Mouse (Mus musculus) MEL (cell line): ENCODE results near the gene 6030408B16Rik. TPM values are rescaled to one million over a fixed set of nuclear protein-coding genes. Genes with fewer than 3 reads are reported as not detected.

Experiments used
- DNase-seq: peaks from one replicate; pipeline ENCODE4 v3.0.0; 2011; ENCODE audit warnings: low read depth, low spot score
- H3K27ac ChIP-seq: 2 replicates; pipeline ENCODE4 v1.5.1; 2012; ENCODE audit warnings: low read depth, mild to moderate bottlenecking, control low read depth, low read length, moderate library complexity; ENCODE audit not compliant: control insufficient read depth
- H3K27me3 ChIP-seq, 2 experiments: fragments of 150-350 bp in 1 of 2; sonication (generic) in 1 of 2; 2 replicates each; pipeline ENCODE4 v1.6.1; 2012; ENCODE audit warnings: low read length in 2 of 2, mild to moderate bottlenecking in 2 of 2, improper control_type of control experiment in 1 of 2, moderate library complexity in 1 of 2; ENCODE audit not compliant: insufficient read depth in 2 of 2, control insufficient read depth in 1 of 2
- H3K36me3 ChIP-seq, 2 experiments: 2 replicates each; pipeline ENCODE4 v1.6.1; 2012 to 2014; ENCODE audit warnings: low read length in 2 of 2, improper control_type of control experiment in 1 of 2, inconsistent platforms in 1 of 2, mild to moderate bottlenecking in 1 of 2; ENCODE audit not compliant: insufficient read depth in 2 of 2, control insufficient read depth in 1 of 2
- H3K4me1 ChIP-seq, 2 experiments: fragments of 150-350 bp in 1 of 2; sonication (generic) in 1 of 2; 2 replicates each; pipeline ENCODE4 v1.6.1; 2012; ENCODE audit warnings: low read length in 2 of 2, improper control_type of control experiment in 1 of 2, mild to moderate bottlenecking in 1 of 2; ENCODE audit not compliant: insufficient read depth in 2 of 2, control insufficient read depth in 1 of 2
- H3K4me3 ChIP-seq, 2 experiments: fragments of 150-350 bp in 1 of 2; sonication (generic) in 1 of 2; 2 replicates each; pipeline ENCODE4 v1.5.1; 2012; ENCODE audit warnings: low read depth in 2 of 2, low read length in 2 of 2, mild to moderate bottlenecking in 2 of 2, moderate library complexity in 2 of 2, control low read depth in 1 of 2, improper control_type of control experiment in 1 of 2; ENCODE audit not compliant: control insufficient read depth in 1 of 2, insufficient read depth in 1 of 2
- H3K79me2 ChIP-seq: 2 replicates; pipeline ENCODE4 v1.6.1; 2012; ENCODE audit warnings: mild to moderate bottlenecking, low read length, moderate library complexity; ENCODE audit not compliant: control insufficient read depth, poor library complexity, insufficient read depth
- H3K9ac ChIP-seq: 2 replicates; pipeline ENCODE4 v1.6.1; 2012; ENCODE audit warnings: low read depth, mild to moderate bottlenecking, control low read depth, low read length, moderate library complexity; ENCODE audit not compliant: control insufficient read depth, poor library complexity, severe bottlenecking
- H3K9me3 ChIP-seq: fragments of 150-350 bp; sonication (generic); replicated peaks from 2 replicates; pipeline ENCODE4 v1.6.1; 2012; ENCODE audit warnings: mild to moderate bottlenecking, low read length, improper control_type of control experiment, moderate library complexity; ENCODE audit not compliant: insufficient read depth
- CHD1 ChIP-seq: IDR thresholded peaks from 2 replicates; pipeline ENCODE4 v1.6.1; 2012; ENCODE audit warnings: low read depth, mild to moderate bottlenecking, inconsistent platforms, low read length, improper control_type of control experiment
- CHD2 ChIP-seq: IDR thresholded peaks from 2 replicates; pipeline ENCODE4 v1.6.1; 2011; ENCODE audit warnings: low read length, improper control_type of control experiment
- E2F4 ChIP-seq: IDR thresholded peaks from 2 replicates; pipeline ENCODE4 v1.6.1; 2011; ENCODE audit warnings: low read depth, low read length, improper control_type of control experiment, borderline replicate concordance
- ETS1 ChIP-seq: IDR thresholded peaks from 2 replicates; pipeline ENCODE4 v1.6.1; 2012; ENCODE audit warnings: low read depth, mild to moderate bottlenecking, inconsistent platforms, low read length, improper control_type of control experiment, moderate library complexity
- GATA1 ChIP-seq: IDR thresholded peaks from 2 replicates; pipeline ENCODE4 v1.6.1; 2011; ENCODE audit warnings: low read depth, low read length, improper control_type of control experiment
- HCFC1 ChIP-seq: IDR thresholded peaks from 2 replicates; pipeline ENCODE4 v1.6.1; 2012; ENCODE audit warnings: low read depth, mild to moderate bottlenecking, inconsistent platforms, low read length, improper control_type of control experiment, moderate library complexity
- KAT2A ChIP-seq: conservative IDR thresholded peaks from 2 replicates; pipeline ENCODE4 v1.6.1; 2012; ENCODE audit warnings: low read depth, low read length, improper control_type of control experiment, inconsistent platforms
- MAX ChIP-seq: IDR thresholded peaks from 2 replicates; pipeline ENCODE4 v1.6.1; 2011; ENCODE audit warnings: low read length, improper control_type of control experiment
- MAZ ChIP-seq: IDR thresholded peaks from 2 replicates; pipeline ENCODE4 v1.6.1; 2012; ENCODE audit warnings: low read depth, mild to moderate bottlenecking, inconsistent platforms, low read length, improper control_type of control experiment
- MEF2A ChIP-seq: IDR thresholded peaks from 2 replicates; pipeline ENCODE4 v1.6.1; 2014; ENCODE audit warnings: low read depth, mild to moderate bottlenecking, inconsistent platforms, low read length, improper control_type of control experiment; ENCODE audit not compliant: poor library complexity, insufficient replicate concordance, severe bottlenecking; ENCODE audit errors: extremely low read depth
- MYB ChIP-seq: IDR thresholded peaks from 2 replicates; pipeline ENCODE4 v1.6.1; 2011; ENCODE audit warnings: mild to moderate bottlenecking, low read depth, low read length, improper control_type of control experiment
- MYC ChIP-seq: IDR thresholded peaks from 2 replicates; pipeline ENCODE4 v1.6.1; 2011; ENCODE audit warnings: low read depth, mild to moderate bottlenecking, low read length, improper control_type of control experiment, moderate library complexity
- POLR2A ChIP-seq, 2 experiments: IDR thresholded peaks; 2 replicates each; pipeline ENCODE4 v1.6.1; 2011 to 2012; ENCODE audit warnings: low read length in 2 of 2, mild to moderate bottlenecking in 2 of 2, control low read depth in 1 of 2, improper control_type of control experiment in 1 of 2, low read depth in 1 of 2, moderate library complexity in 1 of 2; ENCODE audit not compliant: control insufficient read depth in 1 of 2, insufficient read depth in 1 of 2, poor library complexity in 1 of 2
- RAD21 ChIP-seq: IDR thresholded peaks from 2 replicates; pipeline ENCODE4 v1.6.1; 2011; ENCODE audit warnings: mild to moderate bottlenecking, low read depth, low read length, improper control_type of control experiment
- RCOR1 ChIP-seq: IDR thresholded peaks from 2 replicates; pipeline ENCODE4 v1.6.1; 2012; ENCODE audit warnings: low read depth, mild to moderate bottlenecking, inconsistent platforms, low read length, improper control_type of control experiment
- TAL1 ChIP-seq: IDR thresholded peaks from 2 replicates; pipeline ENCODE4 v1.6.1; 2012; ENCODE audit warnings: mild to moderate bottlenecking, inconsistent platforms, low read length, moderate library complexity, mixed read lengths
- TBP ChIP-seq: IDR thresholded peaks from 2 replicates; pipeline ENCODE4 v1.8.0; 2011; ENCODE audit warnings: low read depth, low read length, improper control_type of control experiment
- USF1 ChIP-seq: IDR thresholded peaks from 2 replicates; pipeline ENCODE4 v1.6.1; 2014; ENCODE audit warnings: low read depth, mild to moderate bottlenecking, inconsistent platforms, low read length, improper control_type of control experiment, moderate library complexity
- ZKSCAN1 ChIP-seq: IDR thresholded peaks from 2 replicates; pipeline ENCODE4 v1.6.1; 2012; ENCODE audit warnings: low read depth, mild to moderate bottlenecking, inconsistent platforms, low read length, improper control_type of control experiment, moderate library complexity
- polyA plus RNA-seq, 2 experiments: library from polyadenylated mRNA; stranded (reverse) in 1 of 2; unstranded in 1 of 2; fragments of >175 nt in 1 of 2; fragments of >200 nt in 1 of 2; gene quantifications; 2 replicates each; pipeline versions ENCODE4 v1.2.1 to v1.2.4; 2012; ENCODE audit warnings: low replicate concordance in 2 of 2, low read depth in 1 of 2; ENCODE audit not compliant: insufficient read length in 2 of 2, insufficient read depth in 1 of 2, missing spikeins in 1 of 2
- total RNA-seq: library from RNA; depleted of rRNA; stranded (reverse); fragments of 300-350 nt; gene quantifications from 2 replicates; pipeline ENCODE4 v1.2.3, GENCODE M21; 2012

The 6030408B16Rik gene
- total and polyA plus RNA-seq, 3 experiments, result 0.12 to 0.18 TPM; not detected in 1

GRCm38 (mm10) chr15:101247155-101247498 lies 45.9 kb upstream of the 6030408B16Rik start:
- H3K4me1 ChIP-seq, result peaks cover 0 to 13% of the 10 kb centered on the region in 2 experiments; a peak in 2 of 4 replicates
- no peaks in the 10 kb centered on the region for H3K9me3 ChIP-seq
- TF ChIP-seq POLR2A (IDR thresholded peaks at IDR 0.05; ENCODE audit: control insufficient read depth in 1 of 2, insufficient read depth in 1 of 2, low read depth in 1 of 2, low read length in 2 of 2, poor library complexity in 1 of 2) (no peak), CHD2 (no peak), TBP (no peak), MYB (no peak), ETS1 (no peak), HCFC1 (no peak), E2F4 (no peak), MAX (no peak), CHD1 (no peak), GATA1 (no peak), TAL1 (no peak), MEF2A (no peak), KAT2A (no peak), MAZ (no peak), RCOR1 (no peak), MYC (no peak), RAD21 (no peak)
- TF ChIP-seq, all 39 proteins: peak for 0
- DNase-seq, result no peak
- no peak overlapping the region for H3K4me3 ChIP-seq
- H3K36me3 ChIP-seq, result peaks cover 0 to 10% of the 10 kb centered on the region in 2 experiments; a peak in 2 of 4 replicates
- no peaks in the 10 kb centered on the region for H3K27me3 ChIP-seq
- no peak overlapping the region for H3K27ac ChIP-seq
- H3K79me2 ChIP-seq, result no peaks in the 10 kb centered on the region; the same call in 1 of the 2 replicates
- no peak overlapping the region for H3K9ac ChIP-seq

DNA sequence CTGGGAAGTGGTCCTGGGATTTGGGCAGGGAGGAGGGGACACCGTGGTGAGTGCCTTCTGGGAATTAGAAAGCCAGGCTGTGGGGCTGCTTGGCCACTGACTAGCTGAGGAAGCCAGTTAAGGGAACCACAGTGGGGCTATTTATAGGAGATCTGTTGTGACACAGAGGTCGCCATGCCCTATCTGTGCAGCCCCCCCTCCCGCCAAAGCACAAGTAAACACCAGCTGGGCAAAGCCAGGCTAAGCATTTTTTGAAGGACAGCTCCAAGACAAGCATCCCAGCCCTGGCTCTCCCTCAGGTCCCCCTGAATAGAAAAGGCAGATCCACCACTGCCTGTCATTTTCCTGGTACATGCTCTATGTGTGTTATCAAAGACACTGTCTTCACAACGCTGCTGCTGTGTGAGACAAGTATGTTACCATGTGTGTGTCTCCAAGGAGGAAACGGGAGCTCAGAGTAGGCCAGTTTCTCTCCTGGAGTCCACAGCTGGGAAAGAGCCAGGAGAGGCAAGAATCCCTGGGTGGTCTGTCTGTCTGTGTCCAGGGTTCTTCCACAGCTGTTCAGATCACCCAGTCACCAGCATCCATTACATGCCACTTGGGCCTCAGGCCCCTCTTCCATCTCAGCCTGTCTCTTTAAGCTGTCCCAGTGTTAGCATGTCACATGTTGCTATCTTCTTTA lies 44.8 kb upstream of the 6030408B16Rik start:
- Histone ChIP-seq H3K4me3 (no peak overlapping the region), H3K9ac (no peak overlapping the region), H3K4me1 (peaks cover 0 to 12% of the 10 kb centered on the region in 2 experiments; a peak in 2 of 4 replicates), H3K36me3 (peaks cover 0 to 10% of the 10 kb centered on the region in 2 experiments; a peak in 2 of 4 replicates), H3K79me2 (no peaks in the 10 kb centered on the region; the same call in 1 of the 2 replicates), H3K9me3 (no peaks in the 10 kb centered on the region), H3K27me3 (no peaks in the 10 kb centered on the region), H3K27ac (no peak overlapping the region)
- DNase-seq, result no peak
- TF ChIP-seq ZKSCAN1 (no peak), USF1 (peak; percentile 48; the same call in 1 of the 2 replicates)
